Mouse (Mus musculus) CH12.LX (cell line): ENCODE measurements at regions not wholly inside any gene's neighbourhood (a gene's known extent, or its start where the extent isn't known, plus 50 kb on each side); places are given as distances from the start of the nearest gene placed in this dataset.

Experiments used
- BHLHE40 ChIP-seq: IDR thresholded peaks from 2 replicates; pipeline ENCODE4 v1.6.1; 2011; ENCODE audit warnings: mild to moderate bottlenecking, low read depth, low read length, improper control_type of control experiment
- CTCF ChIP-seq, 2 experiments: IDR thresholded peaks in 1 of 2; conservative IDR thresholded peaks in 1 of 2; 2 replicates each; pipeline ENCODE4 v1.5.1; 2011 to 2012; ENCODE audit warnings: low read depth in 2 of 2, low read length in 2 of 2, improper control_type of control experiment in 1 of 2, inconsistent platforms in 1 of 2, mild to moderate bottlenecking in 1 of 2, moderate library complexity in 1 of 2
- KAT2A ChIP-seq: IDR thresholded peaks from 2 replicates; pipeline ENCODE4 v1.6.1; 2012; ENCODE audit warnings: low read length, improper control_type of control experiment, inconsistent platforms; ENCODE audit not compliant: insufficient replicate concordance
- MAFK ChIP-seq: IDR thresholded peaks from 2 replicates; pipeline ENCODE4 v1.6.1; 2011; ENCODE audit warnings: low read length, improper control_type of control experiment; ENCODE audit not compliant: insufficient replicate concordance
- MAX ChIP-seq: IDR thresholded peaks from 2 replicates; pipeline ENCODE4 v1.6.1; 2011; ENCODE audit warnings: low read length, improper control_type of control experiment
- MXI1 ChIP-seq: IDR thresholded peaks from 2 replicates; pipeline ENCODE4 v1.6.1; 2011; ENCODE audit warnings: mild to moderate bottlenecking, low read depth, low read length, improper control_type of control experiment
- PAX5 ChIP-seq: IDR thresholded peaks from 2 replicates; pipeline ENCODE4 v1.6.1; 2012; ENCODE audit warnings: low read length, inconsistent platforms, mixed read lengths
- POLR2A ChIP-seq: IDR thresholded peaks from 2 replicates; pipeline ENCODE4 v1.6.1; 2011; ENCODE audit warnings: low read depth, mild to moderate bottlenecking, improper control_type of control experiment, low read length
- RAD21 ChIP-seq: IDR thresholded peaks from 2 replicates; pipeline ENCODE4 v1.6.1; 2011; ENCODE audit warnings: low read depth, mild to moderate bottlenecking, low read length, improper control_type of control experiment, moderate library complexity
- USF1 ChIP-seq: IDR thresholded peaks from 2 replicates; pipeline ENCODE4 v1.6.1; 2014; ENCODE audit warnings: low read depth, mild to moderate bottlenecking, inconsistent platforms, low read length, improper control_type of control experiment
- USF2 ChIP-seq: conservative IDR thresholded peaks from 2 replicates; pipeline ENCODE4 v1.6.1; 2011; ENCODE audit warnings: low read depth, low read length, improper control_type of control experiment
- ZMIZ1 ChIP-seq: IDR thresholded peaks from 2 replicates; pipeline ENCODE4 v1.6.1; 2012; ENCODE audit warnings: low read depth, mild to moderate bottlenecking, inconsistent platforms, low read length, improper control_type of control experiment

DNA sequence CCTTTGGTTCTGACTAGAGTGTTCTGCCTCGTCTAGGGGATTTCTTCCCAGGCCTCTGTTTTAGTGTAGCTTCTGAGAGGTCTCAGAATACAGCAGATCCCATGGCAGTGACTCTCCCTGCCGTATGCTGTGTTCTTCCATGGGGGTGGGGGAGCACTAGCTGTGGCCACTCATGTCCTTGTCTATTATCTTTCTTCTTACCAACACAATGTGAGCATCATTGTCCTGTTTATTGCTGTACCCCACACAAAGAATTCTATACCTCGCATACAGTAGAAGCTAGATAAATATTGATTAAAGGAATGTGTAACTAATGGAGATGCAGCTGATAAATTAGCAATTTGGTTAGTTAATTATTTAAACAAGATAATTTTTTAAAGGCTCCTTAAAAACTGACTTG lies 337.5 kb upstream of the Mpped2 start:
- TF ChIP-seq CTCF (conservative IDR thresholded peaks at IDR 0.05 in 1 of 2, IDR thresholded peaks at IDR 0.05 in 1 of 2; ENCODE audit: low read depth in 2 of 2, low read length in 2 of 2) (no peak), KAT2A (no peak), MAX (no peak), RAD21 (no peak), BHLHE40 (no peak), MXI1 (no peak), POLR2A (no peak), USF2 (no peak), USF1 (no peak), PAX5 (no peak), MAFK (no peak), ZMIZ1 (no peak)
